Mouse (Mus musculus) ES-Bruce4 (cell line): ENCODE results near the gene Ubtf.

Source experiments
- CTCF ChIP-seq: IDR thresholded peaks from one replicate; pipeline ENCODE4 v1.8.1; 2011; ENCODE audit warnings: low read depth, low read length
- POLR2A ChIP-seq: IDR thresholded peaks from one replicate; pipeline ENCODE4 v1.8.1; 2011; ENCODE audit warnings: low read length; ENCODE audit not compliant: insufficient read depth

- TF ChIP-seq POLR2A, result no peak
- no peak for TF ChIP-seq CTCF
Measured at GRCm38 (mm10) chr11:102304141-102304540, 15.4 kb downstream of the Ubtf start.
